Mouse (Mus musculus): Measurements from ENCODE around the gene Clic3.
A peak's percentile ranks its signal among the peaks of the same experiment; 100 is the strongest.

- TF ChIP-seq EP300 (optimal IDR thresholded peaks at IDR 0.05) (no peak), CTCF (IDR thresholded peaks at IDR 0.05; ENCODE audit: low read depth) (0 out of 2 replicates have a peak, but pooled peaks have one; percentile 8)
These were observed at the start of gene Clic3 for GRCm38 (mm10) chr2:25456205-25456953.

Data from stomach, postnatal 0 days (tissue).